Mouse (Mus musculus): ENCODE data around the gene Abca1. TPM values are rescaled to one million over a fixed set of nuclear protein-coding genes. Genes with fewer than 3 reads are reported as not detected.

Abca1 gene
- total RNA-seq, 2 experiments from 2014 or later, result 23.2 to 23.5 TPM

GRCm38 (mm10) chr4:53153061-53153460 lies 6.6 kb downstream of the Abca1 start:
- DNase-seq (ENCODE audit: low spot score in 2 of 2), result no peak
- intact Hi-C loops (cut with DNase I), result no loop called here

DNA sequence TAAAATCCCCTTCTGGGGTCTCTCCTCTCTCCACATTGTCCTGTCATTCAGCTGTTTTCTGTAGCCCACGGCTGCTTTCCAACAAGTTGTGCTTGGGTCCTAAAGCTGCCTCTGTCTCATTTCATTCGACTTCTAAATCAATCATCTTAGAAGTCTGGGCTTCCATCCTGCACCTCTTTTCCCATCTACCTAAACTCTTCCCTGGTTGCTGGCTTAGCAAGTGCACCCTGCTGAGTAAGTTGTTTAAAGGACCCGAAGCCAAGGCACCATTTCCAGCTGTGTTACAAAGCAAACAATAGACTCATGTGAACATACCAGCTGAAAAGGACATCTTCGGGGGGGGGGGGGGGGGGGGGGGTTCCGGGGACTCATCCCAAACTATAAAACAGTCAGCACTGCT lies 7.0 kb downstream of the Abca1 start:
- DNase-seq (ENCODE audit: low spot score in 2 of 2), result no peak
- intact Hi-C loops (cut with DNase I), result no loop called here

GRCm38 (mm10) chr4:53150516-53150915 lies 9.2 kb downstream of the Abca1 start:
- DNase-seq (ENCODE audit: low spot score in 2 of 2), result no peak
- intact Hi-C loops (cut with DNase I), result no loop called here

GRCm38 (mm10) chr4:53149644-53150043 lies 10.1 kb downstream of the Abca1 start:
- no peak for DNase-seq (ENCODE audit: low spot score in 2 of 2)
- intact Hi-C loops (cut with DNase I), result no loop called here

GRCm38 (mm10) chr4:53148817-53149216 lies 10.9 kb downstream of the Abca1 start:
- intact Hi-C loops (cut with DNase I), result no loop called here
- DNase-seq (ENCODE audit: low spot score in 2 of 2), result no peak

- no peak for DNase-seq (ENCODE audit: low spot score in 2 of 2)
- intact Hi-C loops (cut with DNase I), result no loop called here
Measured at GRCm38 (mm10) chr4:53147454-53147853, 12.2 kb downstream of the Abca1 start.

- DNase-seq (ENCODE audit: low spot score in 2 of 2), result no peak
- intact Hi-C loops (cut with DNase I), result no loop called here
Measured at GRCm38 (mm10) chr4:53147046-53147445, 12.6 kb downstream of the Abca1 start.

GRCm38 (mm10) chr4:53146227-53146949 lies 13.3 kb downstream of the Abca1 start:
- no peak for DNase-seq (ENCODE audit: low spot score in 2 of 2)
- intact Hi-C loops (cut with DNase I), result no loop called here

DNA sequence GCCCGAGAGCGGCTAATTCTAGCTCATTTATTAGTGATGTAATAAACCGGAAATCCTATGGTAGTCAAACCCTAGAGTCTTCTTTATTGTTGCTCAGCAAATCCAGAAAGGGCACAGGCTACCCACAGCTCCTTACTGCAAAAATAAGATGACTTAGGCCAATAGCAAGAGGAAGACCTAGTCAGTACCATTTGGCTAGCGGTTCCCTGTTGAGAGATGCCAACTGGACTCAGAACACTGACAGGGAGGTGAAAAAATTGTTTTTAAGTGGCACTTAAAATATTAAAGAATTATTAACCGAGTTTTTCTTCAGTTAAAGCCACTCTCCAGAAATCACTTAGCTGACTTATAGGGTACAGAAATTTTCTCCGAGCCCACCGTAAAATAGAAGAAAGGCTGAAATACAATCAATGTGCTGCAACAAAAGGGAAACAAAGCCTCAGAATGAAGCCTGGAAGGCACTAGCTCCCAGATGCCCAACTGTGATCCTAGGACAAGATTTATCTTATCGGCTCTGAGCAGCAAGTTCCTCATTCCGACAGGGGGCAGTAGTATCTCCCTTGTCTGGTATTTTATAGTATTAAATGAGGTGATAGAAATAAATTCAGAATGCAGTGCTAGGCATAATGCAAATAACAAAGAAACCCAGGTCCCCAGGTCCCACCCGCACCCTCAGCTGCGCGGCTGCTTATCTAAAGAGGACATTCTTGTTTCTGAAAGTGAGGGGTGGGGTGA lies 14.1 kb downstream of the Abca1 start:
- intact Hi-C loops (cut with DNase I), result no loop called here
- DNase-seq (ENCODE audit: low spot score in 2 of 2), result no peak

DNA sequence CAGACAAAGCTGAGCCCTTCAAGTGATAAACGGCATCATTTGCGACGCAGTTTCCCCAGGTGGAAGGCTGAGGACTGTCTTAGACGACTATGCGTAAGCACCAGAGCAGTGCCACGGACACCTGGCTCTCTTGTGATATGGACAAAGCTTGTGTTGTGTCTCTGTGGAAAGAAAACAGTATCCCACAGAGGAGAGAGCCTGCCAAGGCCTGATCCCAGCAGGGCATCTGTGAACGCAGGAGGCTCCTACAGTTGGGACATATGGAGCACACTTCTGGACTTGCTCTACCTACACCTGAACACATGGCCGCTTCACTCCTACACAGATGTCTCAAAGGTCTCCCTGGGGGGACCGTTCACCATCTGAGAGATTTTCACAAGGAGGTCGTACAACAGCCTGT lies 15.1 kb downstream of the Abca1 start:
- intact Hi-C loops (cut with DNase I), result no loop called here
- no peak for DNase-seq (ENCODE audit: low spot score in 2 of 2)

DNA sequence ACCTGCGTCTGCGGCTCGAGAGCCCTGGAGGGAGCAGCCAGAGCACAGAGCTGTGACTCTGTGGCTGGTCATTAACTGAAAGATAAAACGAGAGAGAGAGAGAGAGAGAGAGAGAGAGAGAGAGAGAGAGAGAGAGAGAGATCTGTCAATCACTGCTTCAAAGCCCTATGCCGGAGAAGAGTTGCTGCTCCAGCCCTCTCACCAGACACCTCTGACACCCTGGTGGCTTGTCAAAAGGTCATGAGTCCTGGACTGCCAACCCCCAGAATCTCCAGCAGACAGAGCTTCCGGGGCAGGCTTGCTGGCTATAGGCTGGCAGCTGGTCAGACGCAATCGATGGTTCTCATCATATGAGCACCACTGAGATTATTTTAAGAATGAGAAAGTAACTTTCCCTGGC lies 15.7 kb downstream of the Abca1 start:
- no peak for DNase-seq (ENCODE audit: low spot score in 2 of 2)
- intact Hi-C loops (cut with DNase I), result no loop called here

DNA sequence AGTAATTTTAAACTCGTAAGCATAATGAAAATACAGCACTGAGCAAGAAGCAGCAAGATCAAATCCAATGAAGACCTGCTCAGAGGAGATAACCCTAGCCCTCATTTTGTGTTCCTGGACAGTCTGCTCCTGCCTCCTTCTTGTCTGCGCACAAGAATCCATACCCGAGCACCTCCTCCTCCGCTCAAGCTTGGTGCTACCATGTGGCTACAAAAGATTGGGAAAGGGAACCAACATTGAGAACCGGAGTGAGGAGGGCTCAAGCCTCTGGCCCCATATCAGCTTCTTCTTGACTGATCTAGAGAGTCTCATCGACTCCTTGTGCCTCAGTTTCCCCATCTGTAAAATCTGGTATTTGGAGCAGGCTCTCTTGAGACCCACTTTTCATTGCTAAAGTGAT lies 19.0 kb downstream of the Abca1 start:
- DNase-seq (ENCODE audit: low spot score in 2 of 2), result no peak
- intact Hi-C loops (cut with DNase I), result no loop called here

DNA sequence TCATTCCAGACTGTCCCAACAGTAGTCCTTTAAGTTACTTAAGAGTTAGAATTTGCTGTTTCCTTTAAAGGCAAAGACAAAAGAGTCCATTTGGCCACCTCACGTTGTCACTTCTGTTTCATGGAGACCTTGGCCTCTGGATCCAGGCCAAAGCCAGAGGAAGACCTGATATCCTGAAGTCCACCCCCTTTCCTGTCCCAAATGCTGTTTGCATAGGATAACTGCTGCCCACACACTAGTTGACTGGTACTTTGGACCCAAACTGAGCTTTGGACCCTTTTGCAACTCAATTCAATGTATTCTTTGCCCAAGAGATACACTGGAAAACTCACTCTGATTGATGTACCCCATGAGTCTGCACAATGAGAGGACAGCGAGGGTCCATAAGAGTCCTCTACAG lies 20.2 kb downstream of the Abca1 start:
- intact Hi-C loops (cut with DNase I), result no loop called here
- no peak for DNase-seq (ENCODE audit: low spot score in 2 of 2)

GRCm38 (mm10) chr4:53138974-53139373 lies 20.7 kb downstream of the Abca1 start:
- intact Hi-C loops (cut with DNase I), result no loop called here
- DNase-seq (ENCODE audit: low spot score in 2 of 2), result no peak

DNA sequence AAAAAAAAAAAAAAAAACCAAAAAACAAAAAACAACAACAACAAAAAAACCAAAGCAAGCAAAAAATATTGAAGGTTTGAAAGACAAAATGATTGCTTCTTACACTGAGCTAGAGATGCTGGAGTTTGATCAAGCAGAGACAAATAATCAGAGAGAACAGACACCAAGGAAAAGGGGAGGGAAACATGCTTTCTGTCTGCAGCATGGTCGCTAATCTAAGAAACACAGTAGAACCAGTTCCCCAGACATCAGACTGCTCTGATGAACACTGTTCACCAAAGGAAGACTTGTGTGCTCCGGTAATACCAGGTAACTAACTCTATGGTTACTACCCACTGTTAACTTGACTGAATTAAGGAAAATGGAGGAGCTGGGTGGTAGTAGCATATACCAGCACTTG lies 22.6 kb downstream of the Abca1 start:
- intact Hi-C loops (cut with DNase I), result no loop called here
- DNase-seq (ENCODE audit: low spot score in 2 of 2), result no peak

GRCm38 (mm10) chr4:53134816-53135215 lies 24.9 kb downstream of the Abca1 start:
- no peak for DNase-seq (ENCODE audit: low spot score in 2 of 2)
- intact Hi-C loops (cut with DNase I), result no loop called here

DNA sequence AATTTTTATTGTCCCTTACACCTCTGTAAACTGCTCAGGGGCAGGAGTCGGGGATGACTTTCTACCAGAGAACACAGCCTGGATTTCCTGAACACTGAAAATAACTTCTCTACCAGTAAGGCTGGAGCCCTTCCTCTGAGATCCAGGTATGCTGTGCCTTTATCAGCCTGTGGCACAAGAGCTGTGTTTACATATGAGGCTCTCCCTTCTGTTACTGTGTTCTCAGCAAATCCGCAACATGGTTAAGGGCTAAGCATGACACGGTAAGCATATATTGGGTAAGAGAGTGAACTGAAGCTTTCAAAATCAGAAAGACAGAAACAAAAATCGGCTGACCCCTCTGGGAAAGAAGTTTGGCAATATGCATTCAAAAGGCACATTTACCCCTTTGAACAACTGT lies 25.7 kb downstream of the Abca1 start:
- no peak for DNase-seq (ENCODE audit: low spot score in 2 of 2)
- intact Hi-C loops (cut with DNase I), result no loop called here

DNA sequence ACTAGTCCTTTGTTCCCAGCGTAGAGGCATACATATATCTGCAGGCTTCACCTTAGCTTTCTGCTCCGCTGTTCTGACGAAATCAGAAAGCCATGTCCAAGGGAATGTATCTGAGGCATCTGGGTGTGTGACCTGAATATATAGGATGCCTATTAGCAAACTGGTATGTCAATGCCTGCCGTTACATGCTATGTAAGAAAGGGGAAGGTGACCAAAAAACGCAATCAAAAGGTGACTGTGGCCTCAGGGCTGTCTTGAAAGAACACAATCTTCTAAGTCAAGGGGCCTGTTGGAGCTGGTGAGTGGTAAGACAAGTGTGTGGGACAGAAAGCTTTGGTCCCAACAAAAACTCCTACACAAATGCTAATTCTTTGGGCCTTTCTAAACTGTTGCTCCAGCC lies 28.2 kb downstream of the Abca1 start:
- intact Hi-C loops (cut with DNase I), result no loop called here
- DNase-seq (ENCODE audit: low spot score in 2 of 2), result no peak

DNA sequence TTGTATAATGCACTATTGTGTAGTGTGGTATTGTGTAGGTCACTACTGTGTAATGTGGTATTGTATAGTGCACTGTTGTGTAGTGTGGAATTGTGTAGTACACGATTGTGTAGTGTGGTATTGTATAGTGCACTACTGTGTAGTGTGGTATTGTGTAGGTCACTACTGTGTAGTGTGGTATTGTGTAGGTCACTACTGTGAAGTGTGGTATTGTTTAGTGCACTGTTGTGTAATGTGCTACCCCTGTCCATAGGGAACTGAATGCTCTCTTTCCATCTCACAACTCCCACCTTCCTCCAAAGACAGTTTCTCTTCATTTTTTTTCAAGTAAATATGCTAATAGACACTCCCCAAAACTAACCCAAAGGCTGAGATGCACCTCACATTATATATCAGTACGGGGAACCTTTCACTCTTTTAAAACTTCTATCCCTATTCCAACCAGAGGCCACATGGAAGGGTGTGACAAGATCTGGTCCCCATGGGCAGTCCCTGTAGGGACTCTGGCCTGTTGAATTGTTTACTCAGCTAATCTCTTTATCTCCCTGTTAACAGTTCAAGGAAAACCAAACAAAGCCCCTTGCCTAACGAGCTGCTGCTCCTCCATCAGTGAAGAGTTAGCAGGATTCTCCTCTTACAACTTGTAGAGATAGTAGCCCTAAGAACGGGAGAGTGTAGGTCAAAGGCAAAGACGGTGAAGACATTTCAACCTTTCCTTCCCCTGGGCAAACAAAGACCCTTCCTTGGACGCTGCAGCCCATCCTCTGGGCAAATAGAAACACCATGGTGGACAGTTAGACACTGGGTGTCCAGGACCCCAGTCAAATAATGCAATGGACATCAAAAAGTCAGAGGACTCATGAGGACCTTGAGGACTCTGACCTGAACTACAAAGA lies 28.8 kb downstream of the Abca1 start:
- intact Hi-C loops (cut with DNase I), result no loop called here
- no peak for DNase-seq (ENCODE audit: low spot score in 2 of 2)

GRCm38 (mm10) chr4:53129716-53130301 lies 29.9 kb downstream of the Abca1 start:
- intact Hi-C loops (cut with DNase I), result no loop called here
- DNase-seq (ENCODE audit: low spot score in 2 of 2), result no peak
